Mouse (Mus musculus): ENCODE measurements around the gene Wwox. TPM values are rescaled to one million over a fixed set of nuclear protein-coding genes. Genes with fewer than 3 reads are reported as not detected.

Gene Wwox
- total RNA-seq, 1 experiment, result 12.5 TPM

DNA sequence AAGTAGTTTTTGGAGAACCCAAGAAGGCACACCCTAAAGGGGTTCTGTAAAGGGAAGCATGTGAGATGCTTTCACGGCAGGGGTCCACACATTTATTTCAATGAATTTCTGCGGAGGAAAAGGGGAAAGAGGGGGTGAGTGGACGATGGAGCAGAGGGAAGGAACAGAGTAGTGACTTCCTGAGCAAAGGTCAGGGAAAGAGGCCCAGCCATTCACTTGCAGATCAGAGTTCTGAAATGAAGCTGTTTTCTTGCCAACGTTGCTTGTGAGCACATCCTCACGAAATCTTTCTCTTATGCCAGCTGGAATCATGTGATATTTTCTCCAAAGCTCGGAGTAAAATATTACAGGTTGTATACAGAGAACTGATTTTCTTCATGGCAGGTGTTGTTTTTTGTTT is 164.1 kb downstream of the Wwox start:
- in situ Hi-C loops (cut with MboI; ENCODE audit: low sequenced_read_pairs in 2 of 2, unreplicated experiment in 2 of 2), result no loop called here
- Histone ChIP-seq H3K9me3 (ENCODE audit: control insufficient read depth, insufficient read depth, low read depth, low read length) (no peaks in the 10 kb centered on the region), H3K27ac (ENCODE audit: insufficient read depth, low read depth, low read length, poor library complexity, severe bottlenecking) (no peak overlapping the region), H3K4me3 (ENCODE audit: insufficient read depth in 1 of 2, low read depth in 1 of 2, low read length in 2 of 2, poor library complexity in 1 of 2, severe bottlenecking in 1 of 2) (no peak overlapping the region), H3K9ac (ENCODE audit: insufficient read depth, low read depth, low read length, poor library complexity, severe bottlenecking) (no peak overlapping the region), H3K4me1 (ENCODE audit: control insufficient read depth in 2 of 2, insufficient read depth in 2 of 2, low read length in 2 of 2, poor library complexity in 1 of 2) (peaks cover 0 to 3% of the 10 kb centered on the region in 2 experiments; a peak in 1 of 4 replicates), H3K36me3 (ENCODE audit: control insufficient read depth, insufficient read depth, low read length, poor library complexity, severe bottlenecking) (no peaks in the 10 kb centered on the region)
- TF ChIP-seq ZNF384 (IDR thresholded peaks at IDR 0.05; ENCODE audit: low read depth, low read length) (no peak), HCFC1 (IDR thresholded peaks at IDR 0.05; ENCODE audit: borderline replicate concordance, insufficient read depth, low read length) (no peak), MAFK (IDR thresholded peaks at IDR 0.05; ENCODE audit: insufficient read depth, low read depth, low read length) (no peak), CHD2 (IDR thresholded peaks at IDR 0.05; ENCODE audit: low read depth, low read length) (no peak), ZC3H11A (IDR thresholded peaks at IDR 0.05; ENCODE audit: borderline replicate concordance, low read depth, low read length) (no peak)
- DNase-seq (ENCODE audit: low read depth, low spot score), result no peak

- in situ Hi-C loops (cut with MboI; ENCODE audit: low sequenced_read_pairs in 2 of 2, unreplicated experiment in 2 of 2), result no loop called here
- TF ChIP-seq ZC3H11A (IDR thresholded peaks at IDR 0.05; ENCODE audit: borderline replicate concordance, low read depth, low read length) (no peak), ZNF384 (IDR thresholded peaks at IDR 0.05; ENCODE audit: low read depth, low read length) (no peak), HCFC1 (IDR thresholded peaks at IDR 0.05; ENCODE audit: borderline replicate concordance, insufficient read depth, low read length) (no peak), CHD2 (IDR thresholded peaks at IDR 0.05; ENCODE audit: low read depth, low read length) (no peak), MAFK (IDR thresholded peaks at IDR 0.05; ENCODE audit: insufficient read depth, low read depth, low read length) (no peak)
- H3K4me1 ChIP-seq (ENCODE audit: control insufficient read depth in 2 of 2, insufficient read depth in 2 of 2, low read length in 2 of 2, poor library complexity in 1 of 2), result peaks cover 0 to 3% of the 10 kb centered on the region in 2 experiments; a peak in 1 of 4 replicates
- no peak for DNase-seq (ENCODE audit: low read depth, low spot score)
- no peak overlapping the region for H3K4me3 ChIP-seq (ENCODE audit: insufficient read depth in 1 of 2, low read depth in 1 of 2, low read length in 2 of 2, poor library complexity in 1 of 2, severe bottlenecking in 1 of 2)
- H3K9me3 ChIP-seq (ENCODE audit: control insufficient read depth, insufficient read depth, low read depth, low read length), result no peaks in the 10 kb centered on the region
- H3K27ac ChIP-seq (ENCODE audit: insufficient read depth, low read depth, low read length, poor library complexity, severe bottlenecking), result no peak overlapping the region
- no peaks in the 10 kb centered on the region for H3K36me3 ChIP-seq (ENCODE audit: control insufficient read depth, insufficient read depth, low read length, poor library complexity, severe bottlenecking)
- H3K9ac ChIP-seq (ENCODE audit: insufficient read depth, low read depth, low read length, poor library complexity, severe bottlenecking), result no peak overlapping the region
Measured at GRCm38 (mm10) chr8:114604315-114604714, 164.9 kb downstream of the Wwox start.

GRCm38 (mm10) chr8:114605651-114606050 is 166.2 kb downstream of the Wwox start:
- TF ChIP-seq HCFC1 (IDR thresholded peaks at IDR 0.05; ENCODE audit: borderline replicate concordance, insufficient read depth, low read length) (no peak), ZNF384 (IDR thresholded peaks at IDR 0.05; ENCODE audit: low read depth, low read length) (no peak), MAFK (IDR thresholded peaks at IDR 0.05; ENCODE audit: insufficient read depth, low read depth, low read length) (no peak), ZC3H11A (IDR thresholded peaks at IDR 0.05; ENCODE audit: borderline replicate concordance, low read depth, low read length) (no peak), CHD2 (IDR thresholded peaks at IDR 0.05; ENCODE audit: low read depth, low read length) (no peak)
- Histone ChIP-seq H3K36me3 (ENCODE audit: control insufficient read depth, insufficient read depth, low read length, poor library complexity, severe bottlenecking) (no peaks in the 10 kb centered on the region), H3K9ac (ENCODE audit: insufficient read depth, low read depth, low read length, poor library complexity, severe bottlenecking) (no peak overlapping the region), H3K27ac (ENCODE audit: insufficient read depth, low read depth, low read length, poor library complexity, severe bottlenecking) (no peak overlapping the region), H3K9me3 (ENCODE audit: control insufficient read depth, insufficient read depth, low read depth, low read length) (no peaks in the 10 kb centered on the region), H3K4me1 (ENCODE audit: control insufficient read depth in 2 of 2, insufficient read depth in 2 of 2, low read length in 2 of 2, poor library complexity in 1 of 2) (peaks cover 0 to 3% of the 10 kb centered on the region in 2 experiments; a peak in 1 of 4 replicates), H3K4me3 (ENCODE audit: insufficient read depth in 1 of 2, low read depth in 1 of 2, low read length in 2 of 2, poor library complexity in 1 of 2, severe bottlenecking in 1 of 2) (no peak overlapping the region)
- no peak for DNase-seq (ENCODE audit: low read depth, low spot score)
- in situ Hi-C loops (cut with MboI; ENCODE audit: low sequenced_read_pairs in 2 of 2, unreplicated experiment in 2 of 2), result no loop called here

GRCm38 (mm10) chr8:114609330-114609729 is 169.9 kb downstream of the Wwox start:
- H3K4me3 ChIP-seq (ENCODE audit: insufficient read depth in 1 of 2, low read depth in 1 of 2, low read length in 2 of 2, poor library complexity in 1 of 2, severe bottlenecking in 1 of 2), result no peak overlapping the region
- no peaks in the 10 kb centered on the region for H3K9me3 ChIP-seq (ENCODE audit: control insufficient read depth, insufficient read depth, low read depth, low read length)
- H3K4me1 ChIP-seq (ENCODE audit: control insufficient read depth in 2 of 2, insufficient read depth in 2 of 2, low read length in 2 of 2, poor library complexity in 1 of 2), result no peaks in the 10 kb centered on the region
- in situ Hi-C loops (cut with MboI; ENCODE audit: low sequenced_read_pairs in 2 of 2, unreplicated experiment in 2 of 2), result no loop called here
- TF ChIP-seq HCFC1 (IDR thresholded peaks at IDR 0.05; ENCODE audit: borderline replicate concordance, insufficient read depth, low read length), result no peak
- TF ChIP-seq ZNF384 (IDR thresholded peaks at IDR 0.05; ENCODE audit: low read depth, low read length), result no peak
- no peak for TF ChIP-seq CHD2 (IDR thresholded peaks at IDR 0.05; ENCODE audit: low read depth, low read length)
- TF ChIP-seq MAFK (IDR thresholded peaks at IDR 0.05; ENCODE audit: insufficient read depth, low read depth, low read length), result no peak
- TF ChIP-seq ZC3H11A (IDR thresholded peaks at IDR 0.05; ENCODE audit: borderline replicate concordance, low read depth, low read length), result no peak
- H3K9ac ChIP-seq (ENCODE audit: insufficient read depth, low read depth, low read length, poor library complexity, severe bottlenecking), result no peak overlapping the region
- no peak for DNase-seq (ENCODE audit: low read depth, low spot score)
- H3K27ac ChIP-seq (ENCODE audit: insufficient read depth, low read depth, low read length, poor library complexity, severe bottlenecking), result no peak overlapping the region
- H3K36me3 ChIP-seq (ENCODE audit: control insufficient read depth, insufficient read depth, low read length, poor library complexity, severe bottlenecking), result no peaks in the 10 kb centered on the region

GRCm38 (mm10) chr8:114611075-114611474 is 171.6 kb downstream of the Wwox start:
- no peak overlapping the region for H3K9ac ChIP-seq (ENCODE audit: insufficient read depth, low read depth, low read length, poor library complexity, severe bottlenecking)
- in situ Hi-C loops (cut with MboI; ENCODE audit: low sequenced_read_pairs in 2 of 2, unreplicated experiment in 2 of 2), result no loop called here
- no peak for DNase-seq (ENCODE audit: low read depth, low spot score)
- no peak overlapping the region for H3K27ac ChIP-seq (ENCODE audit: insufficient read depth, low read depth, low read length, poor library complexity, severe bottlenecking)
- H3K4me1 ChIP-seq (ENCODE audit: control insufficient read depth in 2 of 2, insufficient read depth in 2 of 2, low read length in 2 of 2, poor library complexity in 1 of 2), result no peaks in the 10 kb centered on the region
- TF ChIP-seq ZC3H11A (IDR thresholded peaks at IDR 0.05; ENCODE audit: borderline replicate concordance, low read depth, low read length) (no peak), HCFC1 (IDR thresholded peaks at IDR 0.05; ENCODE audit: borderline replicate concordance, insufficient read depth, low read length) (no peak), MAFK (IDR thresholded peaks at IDR 0.05; ENCODE audit: insufficient read depth, low read depth, low read length) (no peak), CHD2 (IDR thresholded peaks at IDR 0.05; ENCODE audit: low read depth, low read length) (no peak), ZNF384 (IDR thresholded peaks at IDR 0.05; ENCODE audit: low read depth, low read length) (no peak)
- no peak overlapping the region for H3K4me3 ChIP-seq (ENCODE audit: insufficient read depth in 1 of 2, low read depth in 1 of 2, low read length in 2 of 2, poor library complexity in 1 of 2, severe bottlenecking in 1 of 2)
- no peaks in the 10 kb centered on the region for H3K36me3 ChIP-seq (ENCODE audit: control insufficient read depth, insufficient read depth, low read length, poor library complexity, severe bottlenecking)
- no peaks in the 10 kb centered on the region for H3K9me3 ChIP-seq (ENCODE audit: control insufficient read depth, insufficient read depth, low read depth, low read length)

Data from ES-E14 (cell line).